Mouse (Mus musculus) midbrain, embryonic 11.5 days (tissue): ENCODE results near the gene Hist2h2be. TPM values are rescaled to one million over a fixed set of nuclear protein-coding genes. Genes with fewer than 3 reads are reported as not detected.

Experiments used
- ATAC-seq: fragments of 200-750 bp; cut with Nextera tagmentation; 2 replicates; pipeline ENCODE4 v1.8.0; 2017; ENCODE audit warnings: moderate TSS enrichment, moderate library complexity; ENCODE audit not compliant: low FRiP score
- DNase-seq: peaks from one replicate; pipeline ENCODE4 v3.0.0; 2015; ENCODE audit warnings: low spot score; ENCODE audit errors: missing footprints
- H3K27ac ChIP-seq: fragments of 300-500 bp; sonication (generic); 2 replicates; pipeline ENCODE4 v1.5.1; 2014; ENCODE audit warnings: low read depth, low read length
- H3K27me3 ChIP-seq: fragments of 300-500 bp; sonication (generic); 2 replicates; pipeline ENCODE4 v1.6.1; 2014; ENCODE audit warnings: mild to moderate bottlenecking, low read length, moderate library complexity, mixed read lengths; ENCODE audit not compliant: control insufficient read depth, insufficient read depth
- H3K36me3 ChIP-seq: fragments of 300-500 bp; sonication (generic); 2 replicates; pipeline ENCODE4 v1.6.1; 2014; ENCODE audit warnings: mild to moderate bottlenecking, low read length, moderate library complexity, mixed read lengths; ENCODE audit not compliant: control insufficient read depth, insufficient read depth
- H3K4me1 ChIP-seq: fragments of 300-500 bp; sonication (generic); 2 replicates; pipeline ENCODE4 v1.6.1; 2014; ENCODE audit warnings: low read length; ENCODE audit not compliant: control insufficient read depth, insufficient read depth
- H3K4me2 ChIP-seq: fragments of 300-500 bp; sonication (generic); 2 replicates; pipeline ENCODE4 v1.6.1; 2014; ENCODE audit warnings: mild to moderate bottlenecking, moderate library complexity
- H3K4me3 ChIP-seq: fragments of 300-500 bp; sonication (generic); 2 replicates; pipeline ENCODE4 v1.5.1; 2014; ENCODE audit warnings: low read depth, low read length
- H3K9ac ChIP-seq: fragments of 300-500 bp; sonication (generic); 2 replicates; pipeline ENCODE4 v1.6.1; 2014; ENCODE audit warnings: low read length
- H3K9me3 ChIP-seq: fragments of 300-500 bp; sonication (generic); 2 replicates; pipeline ENCODE4 v1.6.1; 2016; ENCODE audit warnings: low read length; ENCODE audit not compliant: control insufficient read depth
- WGBS: fragments of 180-500 bp; shearing (Covaris S2); extraction: QIAGEN DNeasy Blood & Tissue Kit; methylation state at CpG from one replicate; pipeline ENCODE4 v1.1.7; 2014; 5-methylcytosine and 5-hydroxymethylcytosine counted together
- polyA plus RNA-seq: library from polyadenylated mRNA; unstranded; fragments of >200 nt; fragmentation: Nextera tagmentation; extraction: Ambion mirVana; gene quantifications from 2 replicates; pipeline ENCODE4 v1.2.1, GENCODE M21; 2014

Hist2h2be gene
- polyA plus RNA-seq, 1 experiment from 2014 or later, result 15.0 TPM

GRCm38 (mm10) chr3:96250890-96251289 is 30.0 kb downstream of the Hist2h2be start:
- H3K36me3 ChIP-seq, result no peaks in the 10 kb centered on the region
- no peaks in the 10 kb centered on the region for H3K9me3 ChIP-seq
- H3K4me3 ChIP-seq, result no peak overlapping the region
- DNase-seq (no peak), ATAC-seq (no peak)
- H3K27ac ChIP-seq, result no peak overlapping the region
- H3K4me2 ChIP-seq, result no peak overlapping the region
- no peak overlapping the region for H3K9ac ChIP-seq
- no peaks in the 10 kb centered on the region for H3K27me3 ChIP-seq
- 83% methylated on average over 3 of the region's 3 CpGs for WGBS
- peaks cover 8% of the 10 kb centered on the region for H3K4me1 ChIP-seq

DNA sequence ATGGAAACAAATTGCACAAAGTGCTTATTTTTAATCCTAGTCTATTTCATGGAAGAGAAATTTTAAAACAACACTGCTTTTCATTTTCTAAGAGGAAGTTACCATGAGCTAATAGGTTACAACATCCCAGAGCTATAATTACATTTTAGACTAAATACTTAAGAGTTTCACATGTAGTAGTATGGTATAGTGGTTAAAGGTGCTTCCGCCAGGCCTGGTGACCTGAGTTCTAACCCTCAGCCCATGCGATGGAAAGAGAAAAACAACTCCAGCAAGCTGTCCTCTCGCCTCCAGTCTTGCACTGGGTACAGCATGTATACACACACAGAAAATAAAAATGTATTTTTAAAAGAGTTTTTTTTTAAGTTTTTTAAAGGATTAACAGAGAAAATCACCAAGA is 30.9 kb downstream of the Hist2h2be start:
- Histone ChIP-seq H3K9ac (no peak overlapping the region), H3K36me3 (no peaks in the 10 kb centered on the region), H3K27me3 (no peaks in the 10 kb centered on the region), H3K27ac (no peak overlapping the region), H3K4me2 (no peak overlapping the region), H3K9me3 (no peaks in the 10 kb centered on the region), H3K4me1 (peaks cover 8% of the 10 kb centered on the region), H3K4me3 (no peak overlapping the region)
- WGBS, result 86% methylated on average over 3 of the region's 3 CpGs
- DNase-seq (no peak), ATAC-seq (no peak)

- Histone ChIP-seq H3K4me3 (no peak overlapping the region), H3K27me3 (no peaks in the 10 kb centered on the region), H3K36me3 (no peaks in the 10 kb centered on the region), H3K9me3 (no peaks in the 10 kb centered on the region), H3K4me2 (no peak overlapping the region), H3K9ac (no peak overlapping the region), H3K4me1 (no peaks in the 10 kb centered on the region), H3K27ac (no peak overlapping the region)
- ATAC-seq (no peak), DNase-seq (no peak)
- WGBS, result 56% methylated on average over 10 of the region's 10 CpGs
These were observed 33.9 kb downstream of the Hist2h2be start for GRCm38 (mm10) chr3:96254683-96255355.

- H3K27me3 ChIP-seq, result no peaks in the 10 kb centered on the region
- WGBS, result 84% methylated on average over 5 of the region's 5 CpGs
- H3K36me3 ChIP-seq, result no peaks in the 10 kb centered on the region
- H3K9me3 ChIP-seq, result no peaks in the 10 kb centered on the region
- H3K4me3 ChIP-seq, result no peak overlapping the region
- ATAC-seq (no peak), DNase-seq (no peak)
- H3K4me1 ChIP-seq, result no peaks in the 10 kb centered on the region
- no peak overlapping the region for H3K4me2 ChIP-seq
- no peak overlapping the region for H3K9ac ChIP-seq
- no peak overlapping the region for H3K27ac ChIP-seq
These were observed 35.1 kb downstream of the Hist2h2be start for GRCm38 (mm10) chr3:96255926-96256593.

GRCm38 (mm10) chr3:96257190-96257589 is 36.3 kb downstream of the Hist2h2be start:
- H3K9me3 ChIP-seq, result no peaks in the 10 kb centered on the region
- H3K9ac ChIP-seq, result no peak overlapping the region
- no peaks in the 10 kb centered on the region for H3K27me3 ChIP-seq
- no peak overlapping the region for H3K27ac ChIP-seq
- 79% methylated on average over 3 of the region's 3 CpGs for WGBS
- no peaks in the 10 kb centered on the region for H3K36me3 ChIP-seq
- ATAC-seq (no peak), DNase-seq (no peak)
- peaks cover 7% of the 10 kb centered on the region; the same call in 1 of the 2 replicates for H3K4me1 ChIP-seq
- H3K4me3 ChIP-seq, result no peak overlapping the region
- H3K4me2 ChIP-seq, result no peak overlapping the region

DNA sequence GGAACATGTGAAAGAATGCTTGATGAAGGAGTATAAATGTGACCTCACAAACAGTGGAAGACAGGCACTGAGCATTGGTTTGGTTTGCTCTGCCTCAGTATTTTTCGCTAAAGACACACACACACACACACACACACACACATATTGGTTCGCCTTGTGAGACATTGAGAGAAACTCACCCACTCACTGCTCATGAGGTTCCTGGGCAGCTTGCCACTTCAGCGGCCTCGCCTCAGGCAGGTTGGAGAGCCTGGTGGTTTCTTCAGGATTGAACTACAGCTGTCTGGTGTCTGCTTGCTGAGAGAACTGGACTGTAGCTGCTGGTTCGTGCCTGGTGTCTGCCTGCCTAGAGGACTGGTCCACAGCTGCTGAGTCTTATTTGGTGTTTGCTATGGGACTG is 39.3 kb downstream of the Hist2h2be start:
- H3K4me3 ChIP-seq, result no peak overlapping the region
- no peak overlapping the region for H3K4me2 ChIP-seq
- ATAC-seq (no peak), DNase-seq (no peak)
- H3K36me3 ChIP-seq, result no peaks in the 10 kb centered on the region
- H3K4me1 ChIP-seq, result peaks cover 21% of the 10 kb centered on the region
- no peaks in the 10 kb centered on the region for H3K9me3 ChIP-seq
- WGBS, result 85% methylated on average over 5 of the region's 5 CpGs
- no peak overlapping the region for H3K27ac ChIP-seq
- no peak overlapping the region for H3K9ac ChIP-seq
- no peaks in the 10 kb centered on the region for H3K27me3 ChIP-seq

- no peak for ATAC-seq
- Histone ChIP-seq H3K36me3 (no peaks in the 10 kb centered on the region), H3K4me3 (peak overlapping the region; percentile 55; the same call in 1 of the 2 replicates), H3K27me3 (no peaks in the 10 kb centered on the region), H3K9me3 (no peaks in the 10 kb centered on the region), H3K27ac (peak overlapping the region; percentile 98), H3K9ac (peak overlapping the region; percentile 90), H3K4me2 (peak overlapping the region; percentile 83), H3K4me1 (peaks cover 21% of the 10 kb centered on the region)
- no peak for DNase-seq
- 63% methylated on average over 3 of the region's 3 CpGs for WGBS
These were observed 40.7 kb downstream of the Hist2h2be start for GRCm38 (mm10) chr3:96261623-96262022.

- Histone ChIP-seq H3K9ac (peak overlapping the region; percentile 90), H3K36me3 (no peaks in the 10 kb centered on the region), H3K9me3 (no peaks in the 10 kb centered on the region), H3K4me1 (peaks cover 21% of the 10 kb centered on the region), H3K27ac (peak overlapping the region; percentile 98), H3K4me2 (peak overlapping the region; percentile 83), H3K27me3 (no peaks in the 10 kb centered on the region), H3K4me3 (peak overlapping the region; percentile 55)
- under 1% methylated on average over 19 of the region's 19 CpGs for WGBS
- peak; percentile 86 for ATAC-seq
- DNase-seq, result peak; percentile 97
These were observed 41.4 kb downstream of the Hist2h2be start for GRCm38 (mm10) chr3:96262216-96262875.

- peak within 1 kb of the TSS; percentile 55 for H3K4me3 ChIP-seq
- no peaks in the 10 kb centered on the region for H3K9me3 ChIP-seq
- no peaks in the 10 kb centered on the region for H3K27me3 ChIP-seq
- DNase-seq (peak; percentile 100), ATAC-seq (peak; percentile 86)
- peaks cover 24% of the 10 kb centered on the region for H3K4me1 ChIP-seq
- peak within 1 kb of the TSS; percentile 90 for H3K9ac ChIP-seq
- no peaks in the 10 kb centered on the region for H3K36me3 ChIP-seq
- WGBS, result under 1% methylated on average over 40 of the region's 40 CpGs
- peak within 1 kb of the TSS; percentile 83 for H3K4me2 ChIP-seq
- H3K27ac ChIP-seq, result peak within 1 kb of the TSS; percentile 98
These were observed 42.1 kb downstream of the Hist2h2be start, which contains the start of gene Hist2h4 for GRCm38 (mm10) chr3:96262979-96263550. Hist2h4 (minus strand) TSS chr3:96263311.
